Mouse (Mus musculus) intestine, embryonic 15.5 days (tissue): Measurements from ENCODE around the gene Tut7. TPM values are rescaled to one million over a fixed set of nuclear protein-coding genes. Genes with fewer than 3 reads are reported as not detected.
"Not testable (repeated sequence)": the region's sequence is repeated elsewhere in the genome, so short reads cannot be mapped to it uniquely, and the experiment has no call there.

ENCODE experiments used
- ATAC-seq: fragments of 200-750 bp; cut with Nextera tagmentation; 2 replicates; pipeline ENCODE4 v1.8.0; 2017; ENCODE audit warnings: moderate TSS enrichment, moderate library complexity
- H3K27ac ChIP-seq: fragments of 300-500 bp; sonication (generic); 2 replicates; pipeline ENCODE4 v1.5.1; 2015; ENCODE audit warnings: mild to moderate bottlenecking, inconsistent platforms
- H3K27me3 ChIP-seq: fragments of 300-500 bp; sonication (generic); replicated peaks from 2 replicates; pipeline ENCODE4 v1.6.1; 2015; ENCODE audit warnings: inconsistent platforms
- H3K36me3 ChIP-seq: fragments of 300-500 bp; sonication (generic); 2 replicates; pipeline ENCODE4 v1.6.1; 2015; ENCODE audit warnings: inconsistent platforms
- H3K4me1 ChIP-seq: fragments of 300-500 bp; sonication (generic); replicated peaks from 2 replicates; pipeline ENCODE4 v1.6.1; 2015; ENCODE audit warnings: inconsistent platforms
- H3K4me2 ChIP-seq: fragments of 300-500 bp; sonication (generic); replicated peaks from 2 replicates; pipeline ENCODE4 v1.6.1; 2015; ENCODE audit warnings: mild to moderate bottlenecking, inconsistent platforms
- H3K4me3 ChIP-seq: fragments of 300-500 bp; sonication (generic); replicated peaks from 2 replicates; pipeline ENCODE4 v1.5.1; 2015; ENCODE audit warnings: inconsistent platforms
- H3K9ac ChIP-seq: fragments of 300-500 bp; sonication (generic); 2 replicates; pipeline ENCODE4 v1.6.1; 2015; ENCODE audit warnings: inconsistent platforms
- H3K9me3 ChIP-seq: fragments of 300-500 bp; sonication (generic); 2 replicates; pipeline ENCODE4 v1.6.1; 2016; ENCODE audit warnings: inconsistent platforms
- WGBS: fragments of 180-500 bp; shearing (Covaris S2); methylation state at CpG from one replicate; pipeline ENCODE4 v1.1.7; 2015; 5-methylcytosine and 5-hydroxymethylcytosine counted together
- polyA plus RNA-seq: library from polyadenylated mRNA; unstranded; fragments of >200 nt; fragmentation: Nextera tagmentation; extraction: Ambion mirVana; gene quantifications from 2 replicates; pipeline ENCODE4 v1.2.1, GENCODE M21; 2015

Gene Tut7
- polyA plus RNA-seq, 1 experiment from 2014 or later, result 43.6 TPM

DNA sequence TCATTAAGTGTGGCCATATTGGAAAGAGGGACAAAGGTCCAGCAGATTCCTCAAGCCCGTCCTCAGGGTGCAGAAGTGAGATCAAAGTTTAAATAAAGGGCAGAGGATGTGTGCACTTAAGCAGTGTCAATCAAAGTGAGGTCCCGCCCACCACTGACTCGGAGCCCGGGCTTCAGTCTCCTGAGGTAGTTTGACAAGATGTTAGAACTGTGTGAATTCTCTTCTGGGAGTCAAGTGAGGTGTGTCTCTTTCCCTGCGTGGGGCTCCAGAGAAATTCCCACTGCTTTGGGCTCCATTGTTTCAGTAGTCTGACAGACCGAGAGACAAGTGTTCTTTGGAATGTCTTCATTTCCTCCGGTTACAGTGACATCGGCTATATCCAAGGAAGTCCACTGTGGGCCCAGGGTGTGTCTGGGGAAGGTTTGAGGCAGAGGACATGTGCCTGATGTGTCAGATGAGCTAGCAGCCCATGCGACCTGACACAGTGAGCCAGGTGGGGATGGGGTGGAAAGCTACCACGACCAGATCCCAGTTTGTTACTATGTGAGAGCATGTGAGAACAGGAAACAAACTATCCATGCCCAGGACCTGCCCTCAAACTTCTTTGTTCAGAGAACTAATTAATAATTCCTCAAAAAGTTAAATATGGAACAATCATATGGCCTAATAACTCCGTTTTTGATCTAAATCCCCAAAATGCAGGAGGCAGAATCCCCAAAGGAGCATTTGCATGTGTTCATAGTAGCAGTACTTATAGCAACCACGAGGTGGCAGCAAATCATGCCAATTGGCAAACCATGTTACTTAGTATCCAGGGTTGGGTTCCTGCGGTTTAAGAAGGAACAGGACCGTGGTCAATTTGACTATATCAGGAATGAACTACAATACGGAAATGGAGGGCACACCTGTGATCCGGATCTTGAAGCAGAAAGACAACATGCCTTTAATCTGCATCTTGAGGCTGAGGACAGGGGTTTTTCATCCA, 19.6 kb upstream of the Tut7 start:
- peak; percentile 63 for ATAC-seq
- Histone ChIP-seq H3K36me3 (no peaks in the 10 kb centered on the region), H3K4me1 (peaks cover 4% of the 10 kb centered on the region; the same call in 1 of the 2 replicates), H3K9me3 (no peaks in the 10 kb centered on the region), H3K27me3 (no peaks in the 10 kb centered on the region), H3K27ac (no peak overlapping the region), H3K4me2 (peak overlapping the region; percentile 34), H3K9ac (no peak overlapping the region), H3K4me3 (no peak overlapping the region)
- 32% methylated on average over 16 of the region's 16 CpGs for WGBS

GRCm38 (mm10) chr13:59841761-59842160, 18.8 kb upstream of the Tut7 start:
- not testable (repeated sequence) for H3K27ac ChIP-seq, H3K9ac ChIP-seq, H3K4me2 ChIP-seq, H3K27me3 ChIP-seq, H3K4me1 ChIP-seq, H3K9me3 ChIP-seq, H3K36me3 ChIP-seq, H3K4me3 ChIP-seq
- 91% methylated on average over 14 of the region's 14 CpGs for WGBS
- peak; percentile 14; the same call in 1 of the 2 replicates for ATAC-seq

GRCm38 (mm10) chr13:59840429-59841169, 17.7 kb upstream of the Tut7 start:
- Histone ChIP-seq H3K27me3 (no peaks in the 10 kb centered on the region), H3K9ac (no peak overlapping the region), H3K4me2 (no peak overlapping the region), H3K4me3 (no peak overlapping the region), H3K36me3 (no peaks in the 10 kb centered on the region), H3K27ac (no peak overlapping the region), H3K4me1 (peaks cover 11% of the 10 kb centered on the region; the same call in 1 of the 2 replicates), H3K9me3 (no peaks in the 10 kb centered on the region)
- 75% methylated on average over 11 of the region's 11 CpGs for WGBS
- ATAC-seq, result peak; percentile 61

GRCm38 (mm10) chr13:59839356-59839755, 16.4 kb upstream of the Tut7 start:
- Histone ChIP-seq H3K27ac (no peak overlapping the region), H3K9me3 (no peaks in the 10 kb centered on the region), H3K36me3 (no peaks in the 10 kb centered on the region), H3K4me3 (no peak overlapping the region), H3K27me3 (no peaks in the 10 kb centered on the region), H3K9ac (no peak overlapping the region), H3K4me2 (no peak overlapping the region), H3K4me1 (peaks cover 17% of the 10 kb centered on the region)
- 89% methylated on average over 9 of the region's 9 CpGs for WGBS
- ATAC-seq, result no peak

DNA sequence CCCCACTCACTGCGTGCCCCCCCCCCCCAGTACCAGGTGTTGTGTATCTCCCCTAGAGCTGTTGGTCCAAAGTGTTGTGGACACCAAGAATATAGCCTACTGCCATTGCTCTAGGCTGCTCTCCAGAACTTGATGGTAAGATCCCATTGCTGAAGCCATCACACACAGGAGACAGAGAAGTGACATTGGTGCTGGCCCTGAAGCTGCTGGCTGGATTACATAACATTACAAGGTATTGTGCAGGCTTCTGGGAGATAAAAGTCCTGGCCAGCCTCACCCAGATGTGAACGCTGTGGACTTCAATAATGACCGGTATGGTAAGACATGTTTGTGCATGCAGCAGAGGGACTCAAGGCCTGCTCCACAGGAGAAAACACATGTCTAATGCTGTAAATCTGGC, 15.5 kb upstream of the Tut7 start:
- H3K27ac ChIP-seq, result no peak overlapping the region
- no peaks in the 10 kb centered on the region for H3K36me3 ChIP-seq
- H3K27me3 ChIP-seq, result no peaks in the 10 kb centered on the region
- no peak for ATAC-seq
- H3K9me3 ChIP-seq, result no peaks in the 10 kb centered on the region
- no peak overlapping the region for H3K9ac ChIP-seq
- H3K4me1 ChIP-seq, result peaks cover 17% of the 10 kb centered on the region
- 93% methylated on average over 3 of the region's 3 CpGs for WGBS
- H3K4me3 ChIP-seq, result no peak overlapping the region
- H3K4me2 ChIP-seq, result no peak overlapping the region

DNA sequence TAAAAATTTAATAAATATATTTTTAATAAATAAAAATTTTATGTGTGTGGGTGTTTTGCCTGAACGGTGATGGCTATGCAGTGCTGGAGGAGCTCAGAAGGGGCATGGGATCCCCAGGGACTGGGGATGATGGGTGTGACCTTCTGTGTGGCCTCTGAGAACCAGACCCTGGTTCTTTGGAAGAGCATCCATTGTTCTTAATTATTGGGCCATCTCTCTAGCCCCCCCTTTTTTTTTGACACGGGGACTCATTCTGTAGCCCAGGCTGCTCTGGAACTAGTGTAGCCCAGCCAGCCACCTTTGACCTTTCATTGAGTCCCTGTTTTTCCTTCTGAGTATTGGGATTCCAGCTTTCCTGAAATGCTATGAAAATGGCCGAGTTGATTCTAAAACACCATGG, 13.9 kb upstream of the Tut7 start:
- Histone ChIP-seq H3K27ac (no peak overlapping the region), H3K4me3 (no peak overlapping the region), H3K27me3 (no peaks in the 10 kb centered on the region), H3K4me1 (peaks cover 13% of the 10 kb centered on the region), H3K9me3 (no peaks in the 10 kb centered on the region), H3K9ac (no peak overlapping the region), H3K36me3 (no peaks in the 10 kb centered on the region), H3K4me2 (no peak overlapping the region)
- WGBS, result 73% methylated on average over 3 of the region's 3 CpGs
- no peak for ATAC-seq

GRCm38 (mm10) chr13:59836101-59836798, 13.3 kb upstream of the Tut7 start:
- Histone ChIP-seq H3K36me3 (no peaks in the 10 kb centered on the region), H3K4me3 (no peak overlapping the region), H3K27ac (peak overlapping the region; percentile 68), H3K4me2 (peak overlapping the region; percentile 34), H3K9me3 (no peaks in the 10 kb centered on the region), H3K4me1 (peaks cover 13% of the 10 kb centered on the region), H3K9ac (no peak overlapping the region), H3K27me3 (no peaks in the 10 kb centered on the region)
- ATAC-seq, result peak; percentile 76
- 33% methylated on average over 14 of the region's 14 CpGs for WGBS

DNA sequence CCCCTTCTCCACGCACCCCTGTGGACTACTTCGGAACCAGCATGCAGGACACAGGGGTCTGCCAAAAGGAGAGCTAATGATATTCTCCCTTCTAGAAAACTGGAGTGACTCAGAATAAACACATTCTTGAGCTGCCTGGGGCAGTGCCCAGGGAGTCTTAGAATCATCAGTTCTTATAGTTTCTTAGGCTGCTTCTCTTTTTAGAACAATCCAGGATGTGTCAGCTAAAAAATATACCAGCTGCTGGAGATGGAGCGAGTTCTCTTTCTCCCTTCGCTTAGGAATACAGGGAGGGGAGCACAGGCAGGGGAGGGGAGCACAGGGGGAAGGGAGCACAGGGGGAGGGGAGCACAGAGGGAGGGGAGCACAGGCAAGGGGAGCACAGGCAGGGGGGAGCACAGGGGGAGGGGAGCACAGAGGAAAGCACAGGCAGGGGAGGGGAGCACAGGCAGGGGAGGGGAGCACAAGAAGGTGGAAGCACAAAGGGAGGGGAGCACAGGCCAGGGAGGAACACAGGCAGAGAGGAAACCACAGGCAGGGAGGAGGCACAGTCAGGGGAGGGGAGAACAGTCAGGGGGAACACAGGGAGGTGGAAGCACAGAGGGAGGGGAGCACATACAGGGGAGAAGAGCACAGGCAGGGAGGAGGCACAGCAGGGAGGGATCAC, 12.0 kb upstream of the Tut7 start:
- no peaks in the 10 kb centered on the region for H3K36me3 ChIP-seq
- H3K27ac ChIP-seq, result peak overlapping the region; percentile 88
- peak; percentile 48 for ATAC-seq
- 32% methylated on average over 4 of the region's 4 CpGs for WGBS
- H3K4me3 ChIP-seq, result no peak overlapping the region
- H3K27me3 ChIP-seq, result no peaks in the 10 kb centered on the region
- H3K4me2 ChIP-seq, result no peak overlapping the region
- peaks cover 13% of the 10 kb centered on the region for H3K4me1 ChIP-seq
- H3K9me3 ChIP-seq, result no peaks in the 10 kb centered on the region
- H3K9ac ChIP-seq, result no peak overlapping the region

DNA sequence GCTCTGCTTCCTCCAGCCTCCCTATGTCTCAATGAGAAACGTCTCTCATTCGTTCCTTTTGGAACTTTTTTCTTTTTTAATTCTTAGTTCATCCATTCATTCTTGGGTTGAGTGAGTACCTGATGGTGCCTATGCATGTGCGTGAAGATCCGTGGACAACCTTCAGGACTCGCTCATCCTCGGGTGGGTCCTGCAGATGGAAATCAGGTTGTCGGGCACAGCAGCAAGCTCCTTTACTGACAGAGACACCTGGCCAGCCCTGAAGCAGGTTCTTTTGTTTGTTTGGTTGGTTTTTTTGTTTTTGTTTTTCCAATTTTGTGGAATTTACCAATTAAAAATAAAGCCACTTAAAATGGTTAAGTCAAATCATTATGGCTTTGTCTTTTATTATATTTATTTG, 9.9 kb upstream of the Tut7 start:
- WGBS, result 78% methylated on average over 7 of the region's 7 CpGs
- peaks cover 13% of the 10 kb centered on the region for H3K4me1 ChIP-seq
- H3K9ac ChIP-seq, result no peak overlapping the region
- no peaks in the 10 kb centered on the region for H3K27me3 ChIP-seq
- no peak overlapping the region for H3K27ac ChIP-seq
- H3K9me3 ChIP-seq, result no peaks in the 10 kb centered on the region
- H3K36me3 ChIP-seq, result no peaks in the 10 kb centered on the region
- no peak for ATAC-seq
- no peak overlapping the region for H3K4me2 ChIP-seq
- no peak overlapping the region for H3K4me3 ChIP-seq

GRCm38 (mm10) chr13:59832454-59832853, 9.5 kb upstream of the Tut7 start:
- Histone ChIP-seq H3K4me1 (peaks cover 13% of the 10 kb centered on the region), H3K9ac (no peak overlapping the region), H3K4me2 (no peak overlapping the region), H3K27ac (no peak overlapping the region), H3K27me3 (no peaks in the 10 kb centered on the region), H3K36me3 (no peaks in the 10 kb centered on the region), H3K4me3 (no peak overlapping the region), H3K9me3 (no peaks in the 10 kb centered on the region)
- 57% methylated on average over 7 of the region's 7 CpGs for WGBS
- ATAC-seq, result 0 out of 2 replicates have a peak, but pooled peaks have one; percentile 13

- H3K4me3 ChIP-seq, result no peak overlapping the region
- no peaks in the 10 kb centered on the region for H3K27me3 ChIP-seq
- H3K36me3 ChIP-seq, result 0 out of 2 replicates have a peak, but pooled peaks cover 5% of the 10 kb centered on the region
- H3K9me3 ChIP-seq, result no peaks in the 10 kb centered on the region
- ATAC-seq, result no peak
- no peak overlapping the region for H3K27ac ChIP-seq
- no peak overlapping the region for H3K4me2 ChIP-seq
- H3K9ac ChIP-seq, result no peak overlapping the region
- H3K4me1 ChIP-seq, result peaks cover 9% of the 10 kb centered on the region
Measured at GRCm38 (mm10) chr13:59825966-59826365, 3.0 kb upstream of the Tut7 start.
